Mouse (Mus musculus) right cerebral cortex, postnatal 10 days (tissue): Measurements from ENCODE around the gene Syncrip.

ENCODE experiments used
- DNase-seq, 2 experiments: peaks; one replicate each; pipeline ENCODE4 v3.0.0; 2021; ENCODE audit warnings: low spot score in 2 of 2

The Syncrip gene

GRCm38 (mm10) chr9:88482230-88482828 lies at the start of gene Syncrip:
Syncrip (minus strand) TSS chr9:88482574.
- DNase-seq, result peak; percentile 94 to 95

GRCm38 (mm10) chr9:88529979-88530580 lies 47.7 kb upstream of the Syncrip start:
- DNase-seq, result no peak

- DNase-seq, result no peak
These were observed 47.2 kb upstream of the Syncrip start for GRCm38 (mm10) chr9:88529571-88529970.

- DNase-seq, result no peak
These were observed 46.4 kb upstream of the Syncrip start for GRCm38 (mm10) chr9:88528736-88529135.

GRCm38 (mm10) chr9:88527956-88528355 lies 45.6 kb upstream of the Syncrip start:
- DNase-seq, result no peak

GRCm38 (mm10) chr9:88525341-88525740 lies 43.0 kb upstream of the Syncrip start:
- no peak for DNase-seq

- DNase-seq, result no peak
These were observed 42.4 kb upstream of the Syncrip start for GRCm38 (mm10) chr9:88524796-88525195.

- no peak for DNase-seq
These were observed 42.0 kb upstream of the Syncrip start for GRCm38 (mm10) chr9:88524367-88524766.

GRCm38 (mm10) chr9:88523335-88523668 lies 40.9 kb upstream of the Syncrip start:
- DNase-seq, result no peak

- peak; percentile 98 to 99 for DNase-seq
These were observed 40.4 kb upstream of the Syncrip start for GRCm38 (mm10) chr9:88522569-88523334.

- DNase-seq, result no peak
These were observed 39.7 kb upstream of the Syncrip start for GRCm38 (mm10) chr9:88521961-88522568.

- DNase-seq, result no peak
These were observed 38.6 kb upstream of the Syncrip start for GRCm38 (mm10) chr9:88520849-88521483.

- DNase-seq, result no peak
These were observed 37.9 kb upstream of the Syncrip start for GRCm38 (mm10) chr9:88520122-88520848.

- DNase-seq, result no peak
These were observed 37.2 kb upstream of the Syncrip start for GRCm38 (mm10) chr9:88519390-88520121.

GRCm38 (mm10) chr9:88516361-88516995 lies 34.1 kb upstream of the Syncrip start:
- DNase-seq, result no peak

- no peak for DNase-seq
These were observed 33.2 kb upstream of the Syncrip start for GRCm38 (mm10) chr9:88515546-88515945.

- DNase-seq, result no peak
These were observed 19.5 kb upstream of the Syncrip start for GRCm38 (mm10) chr9:88501846-88502245.

GRCm38 (mm10) chr9:88500112-88500511 lies 17.7 kb upstream of the Syncrip start:
- DNase-seq, result no peak

- DNase-seq, result no peak
These were observed 10.1 kb upstream of the Syncrip start for GRCm38 (mm10) chr9:88492522-88492921.

GRCm38 (mm10) chr9:88484531-88484930 lies 2.2 kb upstream of the Syncrip start:
- peak in 1 of 2 experiments; percentile 27 for DNase-seq
